Mouse (Mus musculus) CD8-positive naive resting alpha-beta T cell, adult 2 months (primary cell): Measurements from ENCODE around the gene Dct.

ENCODE experiments used
- DNase-seq, 2 experiments: peaks; one replicate each; pipeline ENCODE4 v3.0.0; 2022; ENCODE audit warnings: low read depth in 2 of 2, low spot score in 2 of 2

Gene Dct

GRCm38 (mm10) chr14:118042963-118043362 is 9.1 kb downstream of the Dct start:
- DNase-seq, result no peak

- DNase-seq, result no peak
Observed at GRCm38 (mm10) chr14:118042066-118042762, 9.8 kb downstream of the Dct start.

- DNase-seq, result no peak
Observed at GRCm38 (mm10) chr14:118040550-118041250, 11.3 kb downstream of the Dct start.

- DNase-seq, result no peak
Observed at GRCm38 (mm10) chr14:118039074-118039473, 13.0 kb downstream of the Dct start.

GRCm38 (mm10) chr14:118027564-118027963 is 24.5 kb downstream of the Dct start:
- DNase-seq, result no peak

- no peak for DNase-seq
Observed at GRCm38 (mm10) chr14:118021867-118022543, 30.0 kb downstream of the Dct start.

GRCm38 (mm10) chr14:118019314-118019713 is 32.7 kb downstream of the Dct start:
- DNase-seq, result no peak

GRCm38 (mm10) chr14:118013237-118013636 is 38.8 kb downstream of the Dct start:
- no peak for DNase-seq

GRCm38 (mm10) chr14:118009541-118009940 is 42.5 kb downstream of the Dct start:
- DNase-seq, result no peak

- no peak for DNase-seq
Observed at GRCm38 (mm10) chr14:118005697-118006096, 46.3 kb downstream of the Dct start.

- DNase-seq, result no peak
Observed at GRCm38 (mm10) chr14:118004434-118004833, 47.6 kb downstream of the Dct start.

GRCm38 (mm10) chr14:117993845-117994244 is 58.2 kb downstream of the Dct start:
- no peak for DNase-seq

GRCm38 (mm10) chr14:117992600-117993256 is 59.3 kb downstream of the Dct start:
- DNase-seq, result no peak

GRCm38 (mm10) chr14:117990203-117990602 is 61.8 kb downstream of the Dct start:
- no peak for DNase-seq

- DNase-seq, result no peak
Observed at GRCm38 (mm10) chr14:117988444-117988843, 63.6 kb downstream of the Dct start.

- no peak for DNase-seq
Observed at GRCm38 (mm10) chr14:117981532-117981931, 70.5 kb downstream of the Dct start.

- DNase-seq, result no peak
Observed at GRCm38 (mm10) chr14:117972576-117972975, 79.5 kb downstream of the Dct start.
